Mouse (Mus musculus): ENCODE results near the gene Spdl1. TPM values are rescaled to one million over a fixed set of nuclear protein-coding genes. Genes with fewer than 3 reads are reported as not detected.

Spdl1 gene
- polyA plus RNA-seq, 1 experiment from 2014 or later: 7.7 TPM

DNA sequence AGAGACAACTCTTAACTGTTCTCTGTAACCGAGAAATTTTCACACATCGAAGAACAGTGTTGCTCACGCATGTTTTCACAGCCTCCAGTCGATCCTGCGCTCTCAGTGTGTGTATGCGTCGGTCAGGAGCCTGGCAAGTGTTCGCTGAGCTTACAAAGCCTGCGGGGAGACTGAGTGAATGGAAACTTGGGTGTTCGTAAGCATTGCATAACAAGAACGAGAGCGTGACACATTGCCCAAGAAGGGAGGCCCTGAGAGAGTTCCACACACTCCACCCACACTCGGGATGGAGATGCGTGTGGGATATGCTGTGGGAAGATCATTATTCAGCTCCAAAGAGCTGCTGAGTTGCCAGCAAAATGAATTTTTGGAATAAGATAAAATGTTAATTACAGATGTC, 31.7 kb upstream of the Spdl1 start:
- Histone ChIP-seq H3K4me3 (replicated peaks; ENCODE audit: low read length) (no peak overlapping the region), H3K27ac (ENCODE audit: low read length) (no peak overlapping the region), H3K9me3 (ENCODE audit: control insufficient read depth, low read length) (no peaks in the 10 kb centered on the region), H3K4me1 (replicated peaks; ENCODE audit: control insufficient read depth, insufficient read depth, low read length) (no peaks in the 10 kb centered on the region), H3K9ac (replicated peaks; ENCODE audit: low read depth, low read length) (no peak overlapping the region), H3K36me3 (ENCODE audit: control insufficient read depth, insufficient read depth) (no peaks in the 10 kb centered on the region), H3K27me3 (replicated peaks; ENCODE audit: control insufficient read depth, insufficient read depth, low read length) (no peaks in the 10 kb centered on the region; the same call in 1 of the 2 replicates), H3K4me2 (ENCODE audit: low read length) (no peak overlapping the region)
- 78% methylated on average over 14 of the region's 14 CpGs for WGBS
- no peak for ATAC-seq

DNA sequence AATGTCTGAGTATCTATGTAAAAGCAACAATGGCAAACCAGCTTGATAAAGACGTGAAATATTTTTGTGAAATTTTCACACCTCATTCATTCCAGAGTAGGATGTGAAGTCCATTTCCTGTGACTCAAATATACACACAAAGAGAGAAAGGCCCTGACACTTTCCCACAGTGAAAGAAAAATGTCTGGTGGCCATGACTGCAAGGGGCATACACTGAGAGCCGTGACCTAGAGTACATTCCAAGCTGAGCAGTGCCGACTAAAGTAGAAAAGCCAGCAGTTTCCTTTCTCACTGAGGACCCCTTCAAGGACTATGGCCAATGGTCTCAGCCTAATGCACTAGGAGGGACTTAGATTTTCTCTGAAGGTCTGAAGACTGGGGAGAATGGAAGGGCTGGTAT, 23.2 kb upstream of the Spdl1 start:
- H3K4me1 ChIP-seq (replicated peaks; ENCODE audit: control insufficient read depth, insufficient read depth, low read length): no peaks in the 10 kb centered on the region
- H3K4me2 ChIP-seq (ENCODE audit: low read length): no peak overlapping the region
- H3K27ac ChIP-seq (ENCODE audit: low read length): no peak overlapping the region
- no peak for ATAC-seq
- H3K27me3 ChIP-seq (replicated peaks; ENCODE audit: control insufficient read depth, insufficient read depth, low read length): no peaks in the 10 kb centered on the region
- H3K36me3 ChIP-seq (ENCODE audit: control insufficient read depth, insufficient read depth): no peaks in the 10 kb centered on the region
- no peak overlapping the region for H3K9ac ChIP-seq (replicated peaks; ENCODE audit: low read depth, low read length)
- H3K4me3 ChIP-seq (replicated peaks; ENCODE audit: low read length): no peak overlapping the region
- 81% methylated on average over 3 of the region's 3 CpGs for WGBS
- no peaks in the 10 kb centered on the region for H3K9me3 ChIP-seq (ENCODE audit: control insufficient read depth, low read length)

DNA sequence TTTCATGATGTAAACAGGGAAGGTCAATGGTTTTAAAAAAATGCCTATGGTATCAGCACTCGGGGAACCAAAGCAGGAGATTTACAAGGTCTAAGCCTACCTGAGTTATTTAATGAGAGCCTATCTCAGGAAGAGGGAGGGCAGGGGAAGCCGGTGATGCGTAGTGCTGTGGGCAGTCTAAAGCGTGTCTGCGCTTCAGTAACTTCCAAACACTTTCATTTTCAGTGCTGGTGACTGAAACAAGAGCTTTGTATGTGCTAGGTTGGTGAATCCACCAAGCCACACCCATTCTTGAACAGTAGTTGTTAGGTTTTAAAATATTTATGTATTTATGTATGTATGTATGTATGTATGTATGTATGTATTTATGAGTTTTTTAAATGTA, 12.8 kb upstream of the Spdl1 start:
- H3K27me3 ChIP-seq (replicated peaks; ENCODE audit: control insufficient read depth, insufficient read depth, low read length): no peaks in the 10 kb centered on the region
- no peak for ATAC-seq
- H3K4me2 ChIP-seq (ENCODE audit: low read length): no peak overlapping the region
- H3K36me3 ChIP-seq (ENCODE audit: control insufficient read depth, insufficient read depth): no peaks in the 10 kb centered on the region
- H3K4me1 ChIP-seq (replicated peaks; ENCODE audit: control insufficient read depth, insufficient read depth, low read length): no peaks in the 10 kb centered on the region
- no peaks in the 10 kb centered on the region for H3K9me3 ChIP-seq (ENCODE audit: control insufficient read depth, low read length)
- no peak overlapping the region for H3K27ac ChIP-seq (ENCODE audit: low read length)
- WGBS: 86% methylated on average over 5 of the region's 5 CpGs
- H3K4me3 ChIP-seq (replicated peaks; ENCODE audit: low read length): no peak overlapping the region
- no peak overlapping the region for H3K9ac ChIP-seq (replicated peaks; ENCODE audit: low read depth, low read length)

DNA sequence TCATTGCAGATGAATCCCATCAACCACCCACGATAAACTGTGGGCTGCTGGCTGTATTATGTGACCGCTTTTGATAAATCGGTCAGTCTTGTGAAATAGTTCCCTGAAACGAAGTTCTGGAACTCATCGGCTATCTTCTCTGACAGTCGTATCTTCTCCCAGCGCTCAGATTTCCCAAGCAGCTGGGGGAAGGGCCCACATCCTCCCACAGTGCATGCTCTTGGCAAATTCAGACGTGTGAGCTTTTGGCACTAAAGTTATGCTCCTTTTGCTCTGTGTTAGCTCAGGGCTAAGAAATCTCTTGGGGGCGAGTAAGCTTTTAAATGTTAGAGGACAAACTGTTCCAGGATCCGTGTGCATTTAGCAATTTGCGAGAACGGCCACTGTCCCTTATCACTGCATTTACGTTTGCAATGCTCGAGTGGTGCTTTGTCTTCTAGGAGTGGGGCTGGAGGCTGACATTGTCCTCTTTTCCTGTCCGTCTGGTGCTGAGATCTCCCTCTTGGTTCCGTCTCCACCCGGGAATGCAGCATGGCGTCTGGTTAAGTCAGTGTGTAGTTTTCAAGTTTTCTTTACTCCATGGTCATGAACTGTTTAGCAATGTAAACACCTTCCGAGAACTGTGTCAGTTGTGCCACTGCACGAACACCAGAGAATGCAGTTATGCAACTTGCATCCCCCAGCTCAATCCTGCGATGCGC, 12.3 kb upstream of the Spdl1 start:
- Histone ChIP-seq H3K9me3 (ENCODE audit: control insufficient read depth, low read length) (no peaks in the 10 kb centered on the region), H3K36me3 (ENCODE audit: control insufficient read depth, insufficient read depth) (no peaks in the 10 kb centered on the region), H3K27me3 (replicated peaks; ENCODE audit: control insufficient read depth, insufficient read depth, low read length) (no peaks in the 10 kb centered on the region), H3K4me2 (ENCODE audit: low read length) (no peak overlapping the region), H3K4me1 (replicated peaks; ENCODE audit: control insufficient read depth, insufficient read depth, low read length) (no peaks in the 10 kb centered on the region), H3K27ac (ENCODE audit: low read length) (no peak overlapping the region), H3K4me3 (replicated peaks; ENCODE audit: low read length) (no peak overlapping the region), H3K9ac (replicated peaks; ENCODE audit: low read depth, low read length) (no peak overlapping the region)
- no peak for ATAC-seq
- whole genome bisulfite sequencing: 81% methylated on average over 22 of the region's 22 CpGs

DNA sequence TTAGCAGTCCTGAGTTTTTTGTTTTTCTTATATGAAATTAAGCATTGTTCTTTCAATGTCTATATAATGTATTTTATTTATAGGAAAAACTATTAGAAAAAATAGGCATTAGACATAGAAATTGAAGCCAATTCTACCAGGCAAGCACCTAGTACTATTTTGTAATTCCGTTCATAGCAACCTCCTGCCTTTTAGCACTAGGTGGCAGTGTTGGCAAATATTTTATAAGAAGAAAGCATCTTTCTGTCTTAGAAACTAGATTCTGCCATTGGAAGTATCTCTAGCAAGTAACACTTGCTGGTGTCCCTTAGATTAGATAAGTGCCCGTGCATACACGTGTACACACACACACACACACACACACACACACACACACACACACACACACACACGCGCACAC, 10.1 kb upstream of the Spdl1 start:
- 29% methylated on average over 5 of the region's 5 CpGs for WGBS

DNA sequence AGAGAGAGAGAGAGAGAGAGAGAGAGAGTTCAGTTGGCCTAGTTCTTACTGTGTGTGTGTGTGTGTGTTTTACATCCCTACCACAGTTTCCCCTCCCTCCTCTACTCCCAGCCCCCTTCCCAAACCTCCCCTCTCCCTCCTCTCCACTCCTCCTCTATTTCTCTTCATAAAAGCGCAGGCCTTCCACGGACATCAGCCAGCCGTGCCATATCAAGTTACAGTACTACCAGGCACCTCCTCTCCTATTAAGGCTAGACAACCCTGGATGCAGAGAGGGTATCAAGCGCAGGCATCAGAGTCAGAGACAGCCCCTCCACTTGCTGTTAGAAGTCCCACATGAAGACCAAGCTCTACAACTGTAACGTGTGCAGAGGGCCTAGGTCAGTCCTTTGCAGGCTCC, 6.8 kb upstream of the Spdl1 start:
- WGBS: 45% methylated on average over 5 of the region's 5 CpGs
- Histone ChIP-seq H3K9ac (replicated peaks; ENCODE audit: low read depth, low read length) (no peak overlapping the region), H3K27ac (ENCODE audit: low read length) (no peak overlapping the region), H3K4me3 (replicated peaks; ENCODE audit: low read length) (no peak overlapping the region), H3K27me3 (replicated peaks; ENCODE audit: control insufficient read depth, insufficient read depth, low read length) (no peaks in the 10 kb centered on the region), H3K4me1 (replicated peaks; ENCODE audit: control insufficient read depth, insufficient read depth, low read length) (no peaks in the 10 kb centered on the region), H3K36me3 (ENCODE audit: control insufficient read depth, insufficient read depth) (no peaks in the 10 kb centered on the region), H3K9me3 (ENCODE audit: control insufficient read depth, low read length) (no peaks in the 10 kb centered on the region), H3K4me2 (ENCODE audit: low read length) (no peak overlapping the region)
- ATAC-seq: no peak

More for the DNA sequence above, 10.1 kb upstream of the Spdl1 start:
- H3K9me3 ChIP-seq (ENCODE audit: control insufficient read depth, low read length): no peaks in the 10 kb centered on the region
- H3K9ac ChIP-seq (replicated peaks; ENCODE audit: low read depth, low read length): no peak overlapping the region
- no peak overlapping the region for H3K4me2 ChIP-seq (ENCODE audit: low read length)
- H3K27ac ChIP-seq (ENCODE audit: low read length): no peak overlapping the region
- 0 out of 2 replicates have a peak, but pooled peaks have one; percentile 38 for ATAC-seq
- H3K4me3 ChIP-seq (replicated peaks; ENCODE audit: low read length): no peak overlapping the region
- H3K4me1 ChIP-seq (replicated peaks; ENCODE audit: control insufficient read depth, insufficient read depth, low read length): no peaks in the 10 kb centered on the region
- H3K36me3 ChIP-seq (ENCODE audit: control insufficient read depth, insufficient read depth): no peaks in the 10 kb centered on the region
- no peaks in the 10 kb centered on the region for H3K27me3 ChIP-seq (replicated peaks; ENCODE audit: control insufficient read depth, insufficient read depth, low read length)

DNA sequence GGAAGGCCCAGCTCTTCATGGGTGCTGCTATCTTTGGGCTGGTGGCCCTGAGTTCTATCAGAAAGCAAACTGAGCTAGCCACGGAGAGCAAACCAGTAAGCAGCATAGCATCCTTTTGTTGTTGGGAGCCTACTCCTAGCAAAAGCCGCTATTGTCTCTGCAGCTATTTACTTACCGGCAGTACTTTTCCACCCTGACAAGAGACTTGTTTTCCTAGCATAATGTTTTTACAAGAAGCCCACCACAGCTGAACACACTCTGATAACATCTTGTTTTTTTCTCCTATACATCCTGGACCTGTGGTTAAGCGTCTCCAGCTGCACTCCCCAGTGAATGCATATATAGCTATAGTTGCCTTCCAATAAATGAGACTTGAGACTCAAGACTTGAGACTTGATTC, 5.6 kb upstream of the Spdl1 start:
- H3K36me3 ChIP-seq (ENCODE audit: control insufficient read depth, insufficient read depth): no peaks in the 10 kb centered on the region
- 64% methylated on average over 4 of the region's 4 CpGs for WGBS
- peaks cover 1% of the 10 kb centered on the region for H3K4me1 ChIP-seq (replicated peaks; ENCODE audit: control insufficient read depth, insufficient read depth, low read length)
- no peak for ATAC-seq
- H3K27me3 ChIP-seq (replicated peaks; ENCODE audit: control insufficient read depth, insufficient read depth, low read length): no peaks in the 10 kb centered on the region
- H3K4me2 ChIP-seq (ENCODE audit: low read length): no peak overlapping the region
- H3K9ac ChIP-seq (replicated peaks; ENCODE audit: low read depth, low read length): no peak overlapping the region
- H3K9me3 ChIP-seq (ENCODE audit: control insufficient read depth, low read length): no peaks in the 10 kb centered on the region
- H3K4me3 ChIP-seq (replicated peaks; ENCODE audit: low read length): no peak overlapping the region
- no peak overlapping the region for H3K27ac ChIP-seq (ENCODE audit: low read length)

DNA sequence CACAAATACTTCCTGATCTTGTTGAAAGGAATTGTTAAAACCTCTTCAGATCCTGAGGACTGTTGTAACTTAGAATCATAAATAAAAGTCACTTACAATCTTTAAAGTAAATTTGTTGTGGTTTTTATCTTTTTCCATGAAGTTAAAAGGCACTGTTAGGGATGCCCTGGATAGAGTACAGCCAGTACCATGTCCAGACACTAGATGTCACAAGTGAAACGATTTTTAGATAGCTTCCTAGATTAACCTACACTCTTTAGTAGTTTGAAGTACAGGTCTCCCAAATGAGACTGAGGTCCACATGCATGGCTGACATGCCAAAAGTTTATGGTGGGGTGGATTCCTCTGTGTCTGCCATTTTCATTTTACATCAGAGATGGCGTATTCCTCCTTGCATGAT, 2.8 kb upstream of the Spdl1 start:
- Histone ChIP-seq H3K27me3 (replicated peaks; ENCODE audit: control insufficient read depth, insufficient read depth, low read length) (no peaks in the 10 kb centered on the region), H3K4me1 (replicated peaks; ENCODE audit: control insufficient read depth, insufficient read depth, low read length) (peaks cover 11% of the 10 kb centered on the region), H3K4me3 (replicated peaks; ENCODE audit: low read length) (no peak overlapping the region), H3K9ac (replicated peaks; ENCODE audit: low read depth, low read length) (no peak overlapping the region), H3K36me3 (ENCODE audit: control insufficient read depth, insufficient read depth) (no peaks in the 10 kb centered on the region), H3K4me2 (ENCODE audit: low read length) (no peak overlapping the region), H3K27ac (ENCODE audit: low read length) (no peak overlapping the region), H3K9me3 (ENCODE audit: control insufficient read depth, low read length) (no peaks in the 10 kb centered on the region)
- no peak for ATAC-seq
- WGBS: 55% methylated on average over 2 of the region's 2 CpGs

DNA sequence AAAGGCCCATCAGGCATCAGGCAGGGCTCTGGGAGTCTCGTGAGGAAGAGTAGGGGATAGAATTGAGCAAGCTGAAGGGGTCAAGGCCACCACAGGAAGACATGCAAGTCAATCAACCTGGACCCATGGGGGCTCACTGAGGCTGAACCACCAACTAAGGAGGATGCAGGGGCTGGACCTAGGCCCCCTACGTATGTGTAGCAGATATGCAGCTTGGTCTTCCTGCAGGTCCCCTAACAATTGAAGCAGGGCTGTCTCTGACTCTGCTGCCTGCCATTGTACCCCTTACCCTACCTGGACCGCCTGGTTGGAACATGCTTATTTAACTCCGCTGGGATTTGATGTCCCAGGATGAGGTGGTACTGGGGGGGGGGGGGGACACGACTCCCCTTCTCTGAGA, 763 bp downstream of the Spdl1 start:
- H3K36me3 ChIP-seq (ENCODE audit: control insufficient read depth, insufficient read depth): no peaks in the 10 kb centered on the region
- no peaks in the 10 kb centered on the region for H3K9me3 ChIP-seq (ENCODE audit: control insufficient read depth, low read length)
- H3K9ac ChIP-seq (replicated peaks; ENCODE audit: low read depth, low read length): peak overlapping the region; percentile 54
- peaks cover 11% of the 10 kb centered on the region for H3K4me1 ChIP-seq (replicated peaks; ENCODE audit: control insufficient read depth, insufficient read depth, low read length)
- peak overlapping the region; percentile 90 for H3K4me2 ChIP-seq (ENCODE audit: low read length)
- ATAC-seq: no peak; the same call in 1 of the 2 replicates
- H3K4me3 ChIP-seq (replicated peaks; ENCODE audit: low read length): peak overlapping the region; percentile 76
- H3K27me3 ChIP-seq (replicated peaks; ENCODE audit: control insufficient read depth, insufficient read depth, low read length): no peaks in the 10 kb centered on the region
- WGBS: 5% methylated on average over 5 of the region's 5 CpGs
- no peak overlapping the region for H3K27ac ChIP-seq (ENCODE audit: low read length)

DNA sequence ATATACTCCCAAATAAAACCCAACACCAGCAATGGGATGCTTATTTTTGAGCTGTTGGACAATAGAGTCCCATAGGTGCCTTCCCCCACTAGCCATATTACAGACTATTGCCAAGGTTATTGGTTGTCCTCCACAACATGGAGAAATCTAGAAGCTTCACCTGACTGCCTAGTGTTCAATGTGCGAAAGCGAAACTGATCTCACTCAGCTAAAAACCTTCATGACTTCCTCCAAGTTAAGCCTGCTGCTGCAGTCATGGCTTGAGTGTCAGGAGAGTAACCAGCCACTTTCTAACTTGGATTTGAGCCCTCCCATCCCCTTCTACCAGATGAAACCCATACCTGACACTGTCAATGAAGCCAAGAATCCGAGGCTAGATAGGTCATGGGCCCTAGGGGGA, 5.6 kb downstream of the Spdl1 start:
- H3K4me1 ChIP-seq (replicated peaks; ENCODE audit: control insufficient read depth, insufficient read depth, low read length): peaks cover 5% of the 10 kb centered on the region
- H3K27ac ChIP-seq (ENCODE audit: low read length): no peak overlapping the region
- no peaks in the 10 kb centered on the region for H3K36me3 ChIP-seq (ENCODE audit: control insufficient read depth, insufficient read depth)
- no peak overlapping the region for H3K4me2 ChIP-seq (ENCODE audit: low read length)
- ATAC-seq: no peak
- no peaks in the 10 kb centered on the region for H3K9me3 ChIP-seq (ENCODE audit: control insufficient read depth, low read length)
- H3K9ac ChIP-seq (replicated peaks; ENCODE audit: low read depth, low read length): no peak overlapping the region
- 94% methylated on average over 3 of the region's 3 CpGs for WGBS
- no peaks in the 10 kb centered on the region for H3K27me3 ChIP-seq (replicated peaks; ENCODE audit: control insufficient read depth, insufficient read depth, low read length)
- H3K4me3 ChIP-seq (replicated peaks; ENCODE audit: low read length): no peak overlapping the region
